Mouse (Mus musculus) megakaryocyte, embryonic 14.5 days (primary cell): Measurements from ENCODE around the gene Phactr4.

ENCODE experiments used
- FLI1 ChIP-seq: IDR thresholded peaks from 2 replicates; pipeline ENCODE4 v1.6.1; 2012; ENCODE audit warnings: low read length, inconsistent platforms, mixed read lengths
- GATA1 ChIP-seq: IDR thresholded peaks from 3 replicates; pipeline ENCODE4 v1.6.1; 2012; ENCODE audit warnings: mixed read lengths, low read length, inconsistent platforms, borderline replicate concordance

DNA sequence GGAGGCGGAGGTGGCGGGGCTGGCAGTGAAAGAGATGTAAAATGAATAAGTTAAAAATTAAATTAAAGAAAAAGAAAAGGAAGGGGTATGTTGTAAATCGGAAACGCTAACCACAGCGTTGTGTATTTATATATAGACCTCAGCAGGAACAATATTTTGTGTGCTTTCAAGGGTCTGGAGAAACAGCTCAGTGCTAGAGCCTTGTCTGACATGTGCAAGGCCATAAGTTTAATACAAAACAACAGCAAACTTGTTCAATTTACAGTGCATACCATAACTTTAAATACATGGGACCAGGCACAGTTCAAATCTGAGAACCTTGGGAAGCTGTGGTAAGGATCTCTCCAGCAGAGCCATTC is 41.9 kb upstream of the Phactr4 start:
- TF ChIP-seq GATA1 (no peak), FLI1 (no peak)
